Mouse (Mus musculus) heart, postnatal 0 days (tissue): ENCODE measurements around the gene Clcc1. TPM values are rescaled to one million over a fixed set of nuclear protein-coding genes. Genes with fewer than 3 reads are reported as not detected.
A peak's percentile ranks its signal among the peaks of the same experiment; 100 is the strongest.

Source experiments
- ATAC-seq: fragments of 200-750 bp; cut with Nextera tagmentation; 2 replicates; pipeline ENCODE4 v1.8.0; 2017; ENCODE audit warnings: low read depth, moderate number of reproducible peaks, moderate library complexity; ENCODE audit not compliant: insufficient read depth
- DNase-seq: peaks from one replicate; pipeline ENCODE4 v3.0.0-alpha.2; 2016; ENCODE audit warnings: low spot score
- H3K27ac ChIP-seq: fragments of 300-500 bp; sonication (generic); 2 replicates; pipeline ENCODE4 v1.5.1; 2014; ENCODE audit warnings: low read depth, mild to moderate bottlenecking
- H3K27me3 ChIP-seq: fragments of 300-500 bp; sonication (generic); 2 replicates; pipeline ENCODE4 v1.6.1; 2014; ENCODE audit warnings: low read length, mixed read lengths; ENCODE audit not compliant: control insufficient read depth, insufficient read depth
- H3K36me3 ChIP-seq: fragments of 300-500 bp; sonication (generic); replicated peaks from 2 replicates; pipeline ENCODE4 v1.6.1; 2014; ENCODE audit warnings: low read length, mixed read lengths; ENCODE audit not compliant: control insufficient read depth, insufficient read depth
- H3K4me1 ChIP-seq: fragments of 300-500 bp; sonication (generic); 2 replicates; pipeline ENCODE4 v1.6.1; 2014; ENCODE audit warnings: antibody characterized with exemption; ENCODE audit not compliant: control insufficient read depth, insufficient read depth
- H3K4me2 ChIP-seq: fragments of 300-500 bp; sonication (generic); 2 replicates; pipeline ENCODE4 v1.6.1; 2014; ENCODE audit warnings: low read depth, mild to moderate bottlenecking, low read length, moderate library complexity
- H3K4me3 ChIP-seq: fragments of 300-500 bp; sonication (generic); 2 replicates; pipeline ENCODE4 v1.5.1; 2014; ENCODE audit warnings: low read depth, low read length
- H3K9ac ChIP-seq: fragments of 300-500 bp; sonication (generic); replicated peaks from 2 replicates; pipeline ENCODE4 v1.6.1; 2014; ENCODE audit warnings: low read depth, low read length, mixed read lengths
- H3K9me3 ChIP-seq: fragments of 300-500 bp; sonication (generic); replicated peaks from 2 replicates; pipeline ENCODE4 v1.6.1; 2016; ENCODE audit warnings: low read length; ENCODE audit not compliant: control insufficient read depth
- CTCF ChIP-seq: IDR thresholded peaks from 2 replicates; pipeline ENCODE4 v1.5.1; 2016; ENCODE audit warnings: antibody characterized with exemption, control low read depth, low read depth
- EP300 ChIP-seq: IDR thresholded peaks from 2 replicates; pipeline ENCODE4 v1.6.1; 2016; ENCODE audit warnings: antibody characterized with exemption, low read depth
- WGBS: fragments of 180-500 bp; shearing (Covaris S2); extraction: QIAGEN DNeasy Blood & Tissue Kit; methylation state at CpG from one replicate; pipeline ENCODE4 v1.1.7; 2014; 5-methylcytosine and 5-hydroxymethylcytosine counted together
- polyA plus RNA-seq: library from polyadenylated mRNA; unstranded; fragments of >200 nt; fragmentation: Nextera tagmentation; extraction: Ambion mirVana; gene quantifications from 2 replicates; pipeline ENCODE4 v1.2.1, GENCODE M21; 2015
- total RNA-seq: library from RNA; depleted of rRNA; stranded (reverse); fragments of >200 nt; gene quantifications from 2 replicates; pipeline ENCODE4 v1.2.3, GENCODE M21; 2014; ENCODE audit warnings: low replicate concordance; rRNA removed

Clcc1 gene
- total RNA-seq, result 29.8 and 39.4 TPM in 2 replicates
- 46.4 and 49.1 TPM in 2 replicates for polyA plus RNA-seq

DNA sequence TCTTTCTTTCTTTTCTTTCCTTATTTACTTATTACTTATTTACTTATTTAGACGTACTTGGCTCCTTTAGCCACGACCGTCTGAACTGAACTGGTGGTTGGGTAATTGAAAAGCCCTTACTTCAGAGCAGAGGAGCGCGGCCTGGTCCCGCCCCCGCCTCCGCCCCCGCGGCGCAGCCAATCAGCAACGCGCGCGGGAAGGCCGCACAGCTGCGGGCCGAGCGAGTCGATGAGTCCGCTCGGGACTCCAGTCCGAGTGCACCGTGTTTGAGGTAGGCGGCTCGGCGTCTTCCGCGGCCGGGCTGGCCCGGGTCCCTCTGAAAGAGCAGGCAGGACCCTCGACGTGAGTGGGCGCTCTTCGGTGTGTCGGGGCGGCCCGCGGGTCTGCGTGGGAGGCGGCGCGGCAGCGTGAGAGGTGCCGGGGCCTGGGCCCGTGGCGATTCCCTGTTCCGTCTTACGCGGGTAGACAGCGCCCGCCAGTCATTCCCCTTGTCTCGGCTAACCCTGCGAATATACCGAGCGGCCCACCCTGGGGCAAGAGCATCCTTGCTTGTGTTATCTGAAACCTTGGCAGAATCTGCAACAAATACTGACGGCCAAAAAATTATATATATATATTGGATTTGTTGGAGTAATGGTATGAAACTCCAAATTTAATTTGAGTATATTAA, at the start of gene Clcc1:
Gene Clcc1 (plus strand): TSS at position 204 of the 670 bp plus-strand sequence.
- peak; percentile 98 for ATAC-seq
- H3K27ac ChIP-seq, result peak within 1 kb of the TSS; percentile 91
- H3K4me3 ChIP-seq, result peak within 1 kb of the TSS; percentile 99
- under 1% methylated on average over 57 of the region's 57 CpGs for WGBS
- peak within 1 kb of the TSS; percentile 94 for H3K9ac ChIP-seq
- peak; percentile 94 for DNase-seq
- no peaks in the 10 kb centered on the region for H3K27me3 ChIP-seq
- peak within 1 kb of the TSS; percentile 74 for H3K4me2 ChIP-seq
- no peaks in the 10 kb centered on the region for H3K36me3 ChIP-seq
- no peaks in the 10 kb centered on the region for H3K9me3 ChIP-seq
- 0 out of 2 replicates have a peak, but pooled peaks have one; percentile 32 for TF ChIP-seq EP300
- no peak for TF ChIP-seq CTCF
- H3K4me1 ChIP-seq, result peaks cover 10% of the 10 kb centered on the region; the same call in 1 of the 2 replicates

DNA sequence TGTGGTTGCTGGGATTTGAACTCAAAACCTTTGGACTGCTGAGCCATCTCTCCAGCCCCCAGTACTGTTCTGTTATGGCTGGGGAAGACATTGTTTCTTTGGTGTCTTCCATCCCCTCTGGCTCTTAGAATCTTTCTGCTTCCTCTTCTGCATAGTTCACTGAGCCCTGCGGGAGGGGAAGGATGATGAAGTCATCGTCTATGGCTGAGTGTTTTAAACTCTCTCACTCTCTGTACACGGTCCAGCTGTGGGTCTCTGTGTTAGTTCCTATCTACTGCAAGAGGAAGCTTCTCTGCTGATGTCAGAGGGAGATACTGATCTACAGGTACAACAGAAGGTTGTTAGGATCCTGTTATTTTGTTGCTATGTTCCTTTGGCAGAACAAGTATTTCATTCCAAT, 44.8 kb upstream of the Clcc1 start:
- H3K27ac ChIP-seq, result no peak overlapping the region
- 37% methylated on average over 3 of the region's 3 CpGs for WGBS

DNA sequence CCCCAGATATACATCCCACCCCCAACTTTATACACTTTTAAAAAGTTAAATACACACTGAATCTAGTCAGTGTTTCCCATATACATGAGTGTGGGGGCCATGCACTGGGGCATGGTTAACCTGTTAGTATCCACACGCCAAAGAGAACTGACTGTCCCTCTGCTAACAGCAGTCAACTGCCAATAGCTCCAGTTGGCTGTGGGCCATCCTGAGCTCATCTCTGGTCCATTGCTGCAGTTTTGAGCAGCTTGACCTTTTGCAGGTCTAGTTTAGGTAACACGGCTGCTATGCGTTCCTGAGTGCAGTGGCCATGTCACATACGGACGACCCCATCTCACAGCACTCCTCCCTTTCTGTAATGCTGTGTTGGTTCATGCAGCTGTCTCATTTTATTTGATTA, 19.0 kb upstream of the Clcc1 start:
- DNase-seq, result no peak
- TF ChIP-seq EP300 (no peak), CTCF (no peak)
- H3K27me3 ChIP-seq, result no peaks in the 10 kb centered on the region
- no peak overlapping the region for H3K4me2 ChIP-seq
- H3K9ac ChIP-seq, result no peak overlapping the region
- H3K36me3 ChIP-seq, result 0 out of 2 replicates have a peak, but pooled peaks cover 3% of the 10 kb centered on the region
- no peak overlapping the region for H3K27ac ChIP-seq
- ATAC-seq, result no peak
- no peaks in the 10 kb centered on the region for H3K9me3 ChIP-seq
- no peak overlapping the region for H3K4me3 ChIP-seq
- 92% methylated on average over 5 of the region's 5 CpGs for WGBS
- H3K4me1 ChIP-seq, result no peaks in the 10 kb centered on the region

More for the DNA sequence above, 44.8 kb upstream of the Clcc1 start:
- Histone ChIP-seq H3K36me3 (0 out of 2 replicates have a peak, but pooled peaks cover 5% of the 10 kb centered on the region), H3K4me3 (no peak overlapping the region), H3K9me3 (no peaks in the 10 kb centered on the region), H3K4me2 (no peak overlapping the region), H3K4me1 (no peaks in the 10 kb centered on the region), H3K27me3 (no peaks in the 10 kb centered on the region), H3K9ac (no peak overlapping the region)
- DNase-seq (no peak), ATAC-seq (no peak)
- TF ChIP-seq EP300, result no peak
- no peak for TF ChIP-seq CTCF

- H3K36me3 ChIP-seq, result peaks cover 6% of the 10 kb centered on the region; the same call in 1 of the 2 replicates
- no peaks in the 10 kb centered on the region for H3K27me3 ChIP-seq
- ATAC-seq (no peak), DNase-seq (no peak)
- H3K9me3 ChIP-seq, result no peaks in the 10 kb centered on the region
- WGBS, result 61% methylated on average over 4 of the region's 4 CpGs
- H3K27ac ChIP-seq, result no peak overlapping the region
- H3K4me1 ChIP-seq, result no peaks in the 10 kb centered on the region
- no peak overlapping the region for H3K9ac ChIP-seq
- no peak overlapping the region for H3K4me3 ChIP-seq
- TF ChIP-seq EP300 (no peak), CTCF (peak; percentile 35)
- H3K4me2 ChIP-seq, result no peak overlapping the region
Observed at GRCm38 (mm10) chr3:108639412-108639811, 14.3 kb upstream of the Clcc1 start.

DNA sequence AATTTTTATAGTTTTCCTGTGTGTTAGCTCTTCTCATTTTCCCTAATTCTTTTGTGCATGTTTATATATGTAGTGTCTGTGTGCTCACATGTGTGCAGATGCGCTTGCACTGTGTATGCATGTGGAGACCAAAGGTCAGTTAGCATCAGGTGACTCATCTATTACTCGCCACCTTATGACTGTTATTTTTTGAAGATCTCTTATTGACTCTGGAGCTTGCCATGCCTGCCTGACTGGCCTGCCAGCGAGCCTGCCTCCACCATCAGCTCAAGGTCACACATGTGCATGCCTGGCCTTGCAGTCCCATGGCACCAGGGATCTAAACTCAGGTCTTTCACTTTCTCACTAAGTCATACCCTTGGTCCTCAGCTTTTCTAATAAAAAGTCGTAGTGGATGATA, 12.7 kb upstream of the Clcc1 start:
- Histone ChIP-seq H3K4me3 (no peak overlapping the region), H3K9me3 (no peaks in the 10 kb centered on the region), H3K9ac (no peak overlapping the region), H3K4me2 (no peak overlapping the region), H3K36me3 (peaks cover 15% of the 10 kb centered on the region), H3K27ac (no peak overlapping the region), H3K27me3 (no peaks in the 10 kb centered on the region), H3K4me1 (no peaks in the 10 kb centered on the region)
- ATAC-seq (no peak), DNase-seq (no peak)
- TF ChIP-seq EP300 (no peak), CTCF (no peak)
- WGBS, result 77% methylated on average over 4 of the region's 4 CpGs
